Mouse (Mus musculus) forebrain, embryonic 15.5 days (tissue): ENCODE results near the gene Hbp1. TPM values are rescaled to one million over a fixed set of nuclear protein-coding genes. Genes with fewer than 3 reads are reported as not detected.

Experiments used
- ATAC-seq: fragments of 200-750 bp; cut with Nextera tagmentation; replicated peaks from 2 replicates; pipeline ENCODE4 v1.8.0; 2017; ENCODE audit warnings: mild to moderate bottlenecking, moderate TSS enrichment, moderate library complexity
- H3K27ac ChIP-seq: fragments of 300-500 bp; sonication (generic); replicated peaks from 2 replicates; pipeline ENCODE4 v1.5.1; 2015; ENCODE audit warnings: mild to moderate bottlenecking, inconsistent platforms
- H3K27me3 ChIP-seq: fragments of 300-500 bp; sonication (generic); 2 replicates; pipeline ENCODE4 v1.6.1; 2015; ENCODE audit warnings: inconsistent platforms
- H3K36me3 ChIP-seq: fragments of 300-500 bp; sonication (generic); 2 replicates; pipeline ENCODE4 v1.6.1; 2015; ENCODE audit warnings: mild to moderate bottlenecking, inconsistent platforms
- H3K4me1 ChIP-seq: fragments of 300-500 bp; sonication (generic); 2 replicates; pipeline ENCODE4 v1.6.1; 2015; ENCODE audit warnings: inconsistent platforms
- H3K4me2 ChIP-seq: fragments of 300-500 bp; sonication (generic); replicated peaks from 2 replicates; pipeline ENCODE4 v1.6.1; 2015; ENCODE audit warnings: mild to moderate bottlenecking, inconsistent platforms
- H3K4me3 ChIP-seq: fragments of 300-500 bp; sonication (generic); 2 replicates; pipeline ENCODE4 v1.5.1; 2015; ENCODE audit warnings: mild to moderate bottlenecking, inconsistent platforms
- H3K9ac ChIP-seq: fragments of 300-500 bp; sonication (generic); replicated peaks from 2 replicates; pipeline ENCODE4 v1.6.1; 2015; ENCODE audit warnings: mild to moderate bottlenecking, inconsistent platforms
- H3K9me3 ChIP-seq: fragments of 300-500 bp; sonication (generic); 2 replicates; pipeline ENCODE4 v1.6.1; 2016; ENCODE audit warnings: inconsistent platforms
- WGBS: fragments of 180-500 bp; shearing (Covaris S2); methylation state at CpG from one replicate; pipeline ENCODE4 v1.1.7; 2015; ENCODE audit warnings: mixed read lengths; 5-methylcytosine and 5-hydroxymethylcytosine counted together
- polyA plus RNA-seq: library from polyadenylated mRNA; unstranded; fragments of >200 nt; fragmentation: Nextera tagmentation; extraction: Ambion mirVana; gene quantifications from 2 replicates; pipeline ENCODE4 v1.2.1, GENCODE M21; 2015

Gene Hbp1
- polyA plus RNA-seq, 1 experiment from 2014 or later = 85.6 TPM

DNA sequence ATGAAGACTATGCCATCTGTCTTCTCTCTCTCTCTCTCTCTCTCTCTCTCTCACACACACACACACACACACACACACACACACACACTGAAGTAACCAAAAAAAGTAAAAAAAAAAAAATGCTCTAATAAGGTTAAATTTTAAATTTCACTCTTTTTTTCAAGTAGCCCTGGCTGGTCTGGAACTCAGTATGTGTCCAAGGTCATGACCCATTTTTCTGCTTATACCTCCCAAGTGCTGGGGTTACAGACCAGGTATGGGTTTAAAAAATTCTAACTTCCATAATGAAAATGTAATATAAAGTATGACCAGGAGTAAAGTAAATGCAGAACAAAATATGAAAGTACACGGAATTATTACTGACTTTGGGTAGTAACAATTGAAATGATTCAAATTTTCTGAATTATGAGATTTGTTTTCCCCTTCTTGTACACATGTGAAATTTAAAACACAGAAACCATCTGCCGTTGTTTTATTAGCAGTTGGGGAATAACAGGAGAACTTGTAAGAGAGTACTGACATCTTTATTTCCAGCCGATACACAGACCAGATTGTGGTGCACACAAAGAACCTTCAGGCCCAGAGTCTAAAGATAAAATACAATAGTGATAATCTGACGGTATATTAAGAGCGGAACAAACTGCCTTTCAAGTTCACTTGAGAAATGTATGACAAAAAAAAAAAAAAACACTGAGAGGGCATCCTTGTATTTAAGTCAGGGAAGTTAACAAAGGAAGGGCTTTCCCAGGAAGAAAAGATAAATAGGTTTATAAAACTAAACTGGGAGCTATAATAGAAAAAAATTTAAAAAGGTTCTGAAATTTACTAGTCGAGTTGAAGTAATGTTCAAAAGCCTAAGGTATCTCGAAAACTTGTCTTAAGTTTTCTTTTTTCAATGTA, 2.0 kb downstream of the Hbp1 start:
- Histone ChIP-seq H3K9ac (peak overlapping the region; percentile 91), H3K4me3 (peak overlapping the region; percentile 97), H3K27ac (peak overlapping the region; percentile 99), H3K4me2 (peak overlapping the region; percentile 60), H3K27me3 (no peaks in the 10 kb centered on the region), H3K36me3 (peaks cover 6% of the 10 kb centered on the region), H3K4me1 (peaks cover 21% of the 10 kb centered on the region), H3K9me3 (no peaks in the 10 kb centered on the region)
- no peak for ATAC-seq
- WGBS = 16% methylated on average over 7 of the region's 7 CpGs

- H3K4me3 ChIP-seq = no peak overlapping the region
- peaks cover 21% of the 10 kb centered on the region for H3K4me1 ChIP-seq
- H3K36me3 ChIP-seq = peaks cover 15% of the 10 kb centered on the region
- no peak overlapping the region for H3K4me2 ChIP-seq
- H3K27ac ChIP-seq = no peak overlapping the region
- H3K9ac ChIP-seq = no peak overlapping the region
- ATAC-seq = no peak
- H3K9me3 ChIP-seq = no peaks in the 10 kb centered on the region
- WGBS = 96% methylated on average over 5 of the region's 5 CpGs
- H3K27me3 ChIP-seq = no peaks in the 10 kb centered on the region
Observed at GRCm38 (mm10) chr12:31947476-31947875, 2.9 kb downstream of the Hbp1 start.

- Histone ChIP-seq H3K27me3 (no peaks in the 10 kb centered on the region), H3K4me1 (peaks cover 16% of the 10 kb centered on the region), H3K36me3 (peaks cover 32% of the 10 kb centered on the region), H3K4me3 (no peak overlapping the region), H3K9ac (no peak overlapping the region), H3K4me2 (no peak overlapping the region), H3K27ac (no peak overlapping the region), H3K9me3 (no peaks in the 10 kb centered on the region)
- no peak for ATAC-seq
- WGBS = 91% methylated on average over 2 of the region's 2 CpGs
Observed at GRCm38 (mm10) chr12:31944405-31944804, 5.9 kb downstream of the Hbp1 start.

DNA sequence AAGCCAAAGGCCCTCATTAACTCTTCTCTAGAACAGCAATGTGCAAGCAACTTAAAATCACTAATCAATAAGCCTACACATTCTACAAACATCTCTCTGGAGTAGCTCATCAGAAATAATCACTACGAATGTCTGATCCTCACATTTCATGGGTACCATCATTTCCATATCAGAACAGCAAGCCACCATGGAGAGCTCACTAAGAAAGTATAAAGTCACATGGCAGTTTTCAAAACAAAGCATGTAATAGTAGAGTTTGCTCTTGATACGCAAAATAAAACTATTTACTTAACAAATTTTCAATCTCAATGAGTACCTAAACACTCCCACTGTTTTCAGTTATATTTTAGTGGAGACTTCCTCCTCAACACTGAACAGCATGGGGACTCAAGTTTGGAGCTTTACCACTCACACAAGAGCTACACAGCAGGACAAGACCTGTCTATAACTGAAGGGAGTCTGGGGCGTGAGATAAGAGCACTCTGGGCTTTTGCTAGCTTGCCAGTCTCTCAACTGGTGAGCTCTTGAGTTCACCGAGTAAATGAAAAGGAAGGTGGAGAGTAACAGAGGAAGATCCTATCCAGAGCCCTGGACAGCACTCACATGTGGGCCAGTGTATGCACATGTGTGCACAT, 7.2 kb downstream of the Hbp1 start:
- ATAC-seq = no peak
- Histone ChIP-seq H3K4me3 (no peak overlapping the region), H3K27ac (no peak overlapping the region), H3K4me2 (no peak overlapping the region), H3K9me3 (no peaks in the 10 kb centered on the region), H3K27me3 (no peaks in the 10 kb centered on the region), H3K9ac (no peak overlapping the region), H3K4me1 (peaks cover 7% of the 10 kb centered on the region; the same call in 1 of the 2 replicates), H3K36me3 (peaks cover 44% of the 10 kb centered on the region)
- WGBS = 92% methylated on average over 4 of the region's 4 CpGs

GRCm38 (mm10) chr12:31939026-31939425, 11.3 kb downstream of the Hbp1 start:
- Histone ChIP-seq H3K4me2 (no peak overlapping the region), H3K27me3 (no peaks in the 10 kb centered on the region), H3K9ac (no peak overlapping the region), H3K4me3 (no peak overlapping the region), H3K27ac (no peak overlapping the region), H3K36me3 (peaks cover 78% of the 10 kb centered on the region), H3K9me3 (no peaks in the 10 kb centered on the region), H3K4me1 (no peaks in the 10 kb centered on the region)
- ATAC-seq = no peak

- WGBS = 93% methylated on average over 4 of the region's 4 CpGs
- H3K9me3 ChIP-seq = no peaks in the 10 kb centered on the region
- peaks cover 75% of the 10 kb centered on the region for H3K36me3 ChIP-seq
Observed at GRCm38 (mm10) chr12:31938391-31938997, 11.8 kb downstream of the Hbp1 start.

DNA sequence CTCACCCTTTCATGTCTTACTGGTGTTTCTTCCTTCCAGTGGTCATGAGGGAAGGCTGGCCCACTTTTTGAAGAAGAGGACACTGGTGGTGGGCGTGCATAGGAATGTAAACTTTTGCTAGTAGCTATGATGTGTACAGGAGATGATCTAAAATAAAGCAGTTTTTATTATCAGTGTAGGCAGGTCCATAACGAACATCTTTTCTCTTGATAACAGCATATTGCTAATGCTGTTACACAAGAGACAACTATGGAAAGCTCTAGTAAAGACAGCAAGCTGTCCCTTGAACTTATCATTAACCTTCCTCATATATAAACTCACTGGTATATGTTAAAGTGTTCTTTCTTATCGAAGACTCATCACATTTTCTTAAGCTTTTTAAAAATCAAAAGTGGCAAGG, 12.7 kb downstream of the Hbp1 start:
- WGBS = 94% methylated on average over 3 of the region's 3 CpGs
- Histone ChIP-seq H3K36me3 (peaks cover 74% of the 10 kb centered on the region), H3K4me3 (no peak overlapping the region)

More at GRCm38 (mm10) chr12:31938391-31938997, 11.8 kb downstream of the Hbp1 start:
- Histone ChIP-seq H3K27ac (no peak overlapping the region), H3K9ac (no peak overlapping the region), H3K4me2 (no peak overlapping the region), H3K4me3 (no peak overlapping the region), H3K4me1 (no peaks in the 10 kb centered on the region), H3K27me3 (no peaks in the 10 kb centered on the region)
- ATAC-seq = no peak

DNA sequence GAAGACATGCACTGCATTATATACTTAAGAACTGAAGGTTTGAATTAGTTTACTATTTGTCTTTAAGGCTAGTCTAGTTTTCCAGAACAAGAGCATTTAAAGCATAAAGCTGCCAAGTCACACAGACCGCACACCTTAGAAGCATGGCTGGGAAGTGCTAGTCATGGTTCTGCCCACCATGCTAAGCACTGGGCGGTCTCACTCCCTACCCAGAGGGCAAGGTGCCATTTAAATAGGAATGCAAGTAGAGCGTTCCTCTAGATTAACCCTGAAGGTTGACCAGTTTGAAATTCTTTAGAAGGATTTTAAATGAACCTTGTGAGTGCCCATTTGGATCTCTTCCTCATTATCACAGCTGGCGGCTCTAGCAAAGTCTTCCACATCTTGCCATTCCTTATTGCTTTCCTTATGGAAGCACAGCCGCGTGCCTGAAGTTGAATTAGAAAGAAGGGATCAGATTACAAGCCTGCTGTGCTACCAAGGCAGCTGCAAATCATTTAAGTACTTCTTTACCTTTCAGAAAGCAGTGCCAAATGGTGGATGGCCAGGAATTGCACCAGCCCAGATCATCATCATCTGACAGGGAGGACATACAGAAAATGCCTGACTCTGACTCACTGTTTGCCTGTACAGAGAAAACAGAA, 13.6 kb downstream of the Hbp1 start:
- peaks cover 77% of the 10 kb centered on the region for H3K36me3 ChIP-seq
- H3K4me2 ChIP-seq = no peak overlapping the region
- H3K4me3 ChIP-seq = no peak overlapping the region
- no peak overlapping the region for H3K9ac ChIP-seq
- H3K27me3 ChIP-seq = no peaks in the 10 kb centered on the region
- 42% methylated on average over 6 of the region's 6 CpGs for WGBS
- H3K27ac ChIP-seq = no peak overlapping the region
- no peaks in the 10 kb centered on the region for H3K9me3 ChIP-seq
- ATAC-seq = no peak
- H3K4me1 ChIP-seq = no peaks in the 10 kb centered on the region

More for the DNA sequence above, 12.7 kb downstream of the Hbp1 start:
- Histone ChIP-seq H3K27ac (no peak overlapping the region), H3K27me3 (no peaks in the 10 kb centered on the region), H3K4me2 (no peak overlapping the region), H3K4me1 (no peaks in the 10 kb centered on the region), H3K9ac (no peak overlapping the region), H3K9me3 (no peaks in the 10 kb centered on the region)
- ATAC-seq = no peak

DNA sequence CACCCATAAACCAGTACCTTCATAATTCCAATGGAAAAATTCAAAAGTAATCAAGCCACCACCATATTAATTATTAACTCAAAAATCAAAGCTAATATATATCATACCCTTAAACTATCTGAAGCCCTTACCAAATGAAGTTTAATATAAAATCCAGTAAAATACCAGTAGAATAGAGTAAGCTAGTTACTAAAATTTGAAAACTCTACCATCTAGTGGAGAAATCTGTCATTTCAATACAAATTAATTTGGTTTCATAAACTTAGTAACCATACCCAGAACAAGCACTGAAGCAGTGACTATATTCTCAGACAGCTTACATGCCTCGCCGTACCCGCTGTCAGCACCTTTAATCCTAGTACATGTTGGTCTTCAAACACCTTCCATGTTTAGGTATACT, 18.5 kb downstream of the Hbp1 start:
- no peak overlapping the region for H3K27ac ChIP-seq
- H3K9me3 ChIP-seq = no peaks in the 10 kb centered on the region
- H3K4me1 ChIP-seq = no peaks in the 10 kb centered on the region
- ATAC-seq = no peak
- H3K4me3 ChIP-seq = no peak overlapping the region
- no peaks in the 10 kb centered on the region for H3K27me3 ChIP-seq
- H3K36me3 ChIP-seq = peaks cover 77% of the 10 kb centered on the region
- no peak overlapping the region for H3K4me2 ChIP-seq
- no peak overlapping the region for H3K9ac ChIP-seq
- WGBS = 97% methylated on average over 3 of the region's 3 CpGs

DNA sequence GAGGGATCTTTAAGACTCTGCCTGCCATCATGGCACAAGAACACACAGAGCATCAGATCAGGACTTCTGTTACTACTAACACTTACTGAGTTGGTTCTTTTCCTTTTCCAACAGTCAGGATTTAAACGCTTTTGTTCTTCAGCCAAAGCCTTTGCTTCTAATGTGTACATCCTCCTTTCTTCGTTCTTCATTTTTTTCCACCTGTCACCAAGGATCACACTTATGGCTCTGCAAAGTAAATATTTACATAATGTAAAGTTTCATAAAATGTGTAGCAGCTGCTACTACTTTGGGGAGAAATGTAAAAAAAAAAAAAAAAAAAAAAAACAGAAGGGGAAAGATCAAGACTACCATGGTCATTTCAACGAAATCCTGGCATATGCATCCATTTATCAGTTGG, 21.8 kb downstream of the Hbp1 start:
- Histone ChIP-seq H3K9ac (no peak overlapping the region), H3K36me3 (peaks cover 74% of the 10 kb centered on the region), H3K27me3 (no peaks in the 10 kb centered on the region), H3K4me1 (no peaks in the 10 kb centered on the region), H3K4me2 (no peak overlapping the region), H3K4me3 (no peak overlapping the region), H3K27ac (no peak overlapping the region), H3K9me3 (no peaks in the 10 kb centered on the region)
- 75% methylated on average over 3 of the region's 3 CpGs for WGBS
- ATAC-seq = no peak

GRCm38 (mm10) chr12:31926661-31927061, 23.7 kb downstream of the Hbp1 start:
- no peaks in the 10 kb centered on the region for H3K4me1 ChIP-seq
- no peak overlapping the region for H3K9ac ChIP-seq
- no peaks in the 10 kb centered on the region for H3K27me3 ChIP-seq
- no peak overlapping the region for H3K4me2 ChIP-seq
- peaks cover 60% of the 10 kb centered on the region for H3K36me3 ChIP-seq
- H3K9me3 ChIP-seq = no peaks in the 10 kb centered on the region
- ATAC-seq = peak; percentile 90
- peak overlapping the region; percentile 57; the same call in 1 of the 2 replicates for H3K27ac ChIP-seq
- H3K4me3 ChIP-seq = no peak overlapping the region
- WGBS = 30% methylated on average over 4 of the region's 4 CpGs

- 86% methylated on average over 6 of the region's 6 CpGs for WGBS
- peaks cover 48% of the 10 kb centered on the region for H3K36me3 ChIP-seq
Observed at GRCm38 (mm10) chr12:31925343-31925742, 25.0 kb downstream of the Hbp1 start.

More at GRCm38 (mm10) chr12:31925343-31925742, 25.0 kb downstream of the Hbp1 start:
- Histone ChIP-seq H3K4me2 (no peak overlapping the region), H3K27me3 (no peaks in the 10 kb centered on the region), H3K4me1 (no peaks in the 10 kb centered on the region), H3K4me3 (no peak overlapping the region), H3K9me3 (no peaks in the 10 kb centered on the region), H3K27ac (no peak overlapping the region), H3K9ac (no peak overlapping the region)
- no peak for ATAC-seq
